Mouse (Mus musculus): ENCODE data around the gene Thsd1.

DNA sequence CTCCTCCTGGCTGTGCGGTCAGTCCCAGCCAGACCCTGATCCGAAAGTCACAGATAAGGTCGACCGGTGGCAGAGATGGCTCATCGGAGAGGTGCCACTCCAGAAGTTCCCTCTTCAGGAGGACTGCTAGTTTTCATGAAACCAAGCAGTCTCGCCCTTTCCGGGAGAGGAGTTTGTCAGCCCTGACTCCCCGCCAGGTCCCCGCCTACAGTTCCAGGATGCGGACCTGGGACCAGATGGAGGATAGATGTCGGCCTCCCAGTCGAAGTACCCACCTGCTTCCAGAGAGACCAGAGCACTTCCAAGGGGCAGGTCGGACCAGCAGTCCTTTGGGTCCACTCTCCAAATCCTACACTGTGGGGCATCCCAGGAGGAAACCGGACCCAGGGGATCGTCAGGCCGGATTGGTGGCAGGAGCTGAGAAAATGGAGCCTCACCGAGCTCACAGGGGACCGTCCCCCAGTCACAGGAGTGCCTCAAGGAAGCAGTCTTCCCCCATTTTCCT lies 31.9 kb downstream of the Thsd1 start:
- no peak for TF ChIP-seq CTCF (IDR thresholded peaks at IDR 0.05; ENCODE audit: low read depth)
- no peak for TF ChIP-seq EP300 (IDR thresholded peaks at IDR 0.05; ENCODE audit: low read depth)

Data from heart, postnatal 0 days (tissue).